Mouse (Mus musculus) kidney, postnatal 4 days (tissue): ENCODE results near the gene Ndufc1.
A peak's percentile ranks its signal among the peaks of the same experiment; 100 is the strongest.
"Not testable (repeated sequence)": the region's sequence is repeated elsewhere in the genome, so short reads cannot be mapped to it uniquely, and the experiment has no call there.

Experiments
- DNase-seq, 2 experiments: peaks; one replicate each; pipeline ENCODE4 v3.0.0; 2021; ENCODE audit warnings: mixed read lengths in 2 of 2

The Ndufc1 gene

GRCm38 (mm10) chr3:51395461-51396145, 13.2 kb downstream of the Ndufc1 start:
- DNase-seq, result no peak

GRCm38 (mm10) chr3:51394881-51395280, 13.9 kb downstream of the Ndufc1 start:
- DNase-seq, result no peak

GRCm38 (mm10) chr3:51393651-51394050, 15.1 kb downstream of the Ndufc1 start:
- no peak for DNase-seq

- DNase-seq, result not testable (repeated sequence)
Measured at GRCm38 (mm10) chr3:51393018-51393417, 15.8 kb downstream of the Ndufc1 start.

GRCm38 (mm10) chr3:51391591-51391990, 17.2 kb downstream of the Ndufc1 start:
- DNase-seq, result no peak

DNA sequence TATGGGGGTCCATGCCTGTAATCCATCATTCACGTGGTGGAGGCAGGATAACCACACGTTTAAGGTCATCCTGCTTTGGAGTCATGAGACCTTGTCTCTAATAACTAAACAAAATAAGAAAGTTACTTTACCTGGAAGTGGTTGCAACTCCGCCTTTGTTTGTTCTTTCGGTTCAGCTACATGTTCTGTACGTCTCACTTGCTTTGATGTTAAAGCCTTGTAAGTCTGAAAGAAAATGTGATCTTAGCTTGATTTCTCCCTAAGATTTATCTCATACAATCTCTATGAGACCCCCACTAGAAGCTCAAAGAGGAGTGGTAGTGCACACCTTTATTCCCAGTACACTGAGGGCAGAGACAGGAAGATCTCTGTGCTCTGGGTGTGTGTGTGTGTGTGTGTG, 17.7 kb downstream of the Ndufc1 start:
- no peak for DNase-seq

- no peak for DNase-seq
Measured at GRCm38 (mm10) chr3:51388904-51389303, 19.9 kb downstream of the Ndufc1 start.

DNA sequence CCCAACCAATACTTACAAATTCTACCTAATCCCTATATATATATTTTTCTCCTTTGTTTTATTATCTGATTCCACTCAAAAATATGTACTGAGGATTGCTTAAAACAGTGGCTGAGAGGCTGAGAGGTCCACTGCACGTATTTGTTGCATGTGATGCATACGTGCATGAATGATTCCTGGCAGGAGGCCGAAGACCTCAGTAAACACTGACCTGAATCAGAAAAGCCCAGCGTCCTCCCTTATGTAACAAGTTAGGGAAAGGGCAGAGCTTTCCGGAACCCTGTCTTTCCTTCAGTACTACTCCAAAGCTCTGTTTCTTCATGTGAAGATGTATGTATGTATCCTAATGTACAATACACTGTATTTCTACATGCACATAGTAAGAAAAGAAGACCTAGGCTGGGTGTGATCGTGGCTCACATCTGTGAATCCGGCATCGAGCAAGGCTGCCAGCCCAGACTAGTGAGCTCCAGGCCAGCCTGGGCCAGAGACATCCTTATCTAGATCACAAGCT, 20.9 kb downstream of the Ndufc1 start:
- DNase-seq, result peak in 1 of 2 experiments; percentile 38

GRCm38 (mm10) chr3:51387134-51387451, 21.7 kb downstream of the Ndufc1 start:
- DNase-seq, result no peak

DNA sequence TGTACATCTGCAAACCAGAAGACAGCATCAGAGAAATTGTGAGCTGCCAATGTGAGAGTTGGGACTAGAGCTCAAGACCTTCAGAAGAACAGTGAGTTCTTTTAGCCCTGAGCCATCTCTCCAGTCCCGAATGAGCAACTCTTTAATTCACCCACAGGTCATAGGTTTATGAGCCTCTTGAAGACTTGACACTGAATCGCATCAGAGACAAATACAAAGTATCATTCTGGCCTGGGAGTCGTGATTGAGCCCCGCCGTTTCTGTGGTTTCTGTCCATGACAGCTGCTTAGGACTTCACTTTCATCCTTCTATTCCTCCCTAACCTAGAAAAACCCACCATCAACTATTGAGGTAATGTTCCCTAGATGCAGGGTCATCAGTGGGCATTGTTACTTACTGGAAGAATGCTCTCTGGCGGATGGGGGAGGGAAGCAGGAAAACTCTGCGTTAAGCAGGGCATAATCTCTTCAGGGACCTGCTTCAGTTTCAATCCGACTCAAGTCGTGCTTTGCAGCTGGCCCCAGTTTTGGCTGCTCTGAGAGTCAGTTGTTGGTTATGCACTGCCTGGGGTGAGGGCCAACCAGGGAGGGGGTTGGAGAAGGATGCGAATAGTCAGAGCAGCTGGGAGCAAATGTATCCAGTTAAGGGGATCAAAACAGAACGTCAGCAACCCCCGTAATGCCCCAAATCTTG, 22.2 kb downstream of the Ndufc1 start:
- peak in 1 of 2 experiments; percentile 25 for DNase-seq

DNA sequence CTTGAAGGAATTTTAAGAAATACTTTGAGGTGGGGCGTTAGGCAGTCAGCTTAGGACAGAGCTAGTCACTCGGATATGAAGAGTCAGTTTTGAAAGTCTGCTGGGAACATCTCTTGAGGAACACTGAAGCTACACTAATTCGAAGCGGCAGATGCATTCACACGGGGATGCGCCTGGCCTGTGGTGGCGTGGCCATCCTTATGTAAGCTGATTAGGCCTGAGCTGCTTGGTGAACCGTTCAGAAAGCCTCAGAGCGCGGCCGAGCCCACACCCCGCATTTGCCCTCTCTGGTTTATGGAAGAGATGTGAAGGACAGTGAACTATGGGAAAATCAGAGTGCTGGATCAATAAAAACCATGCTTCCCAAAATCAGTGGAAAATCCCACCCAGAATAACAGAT, 25.4 kb downstream of the Ndufc1 start:
- peak in 1 of 2 experiments; percentile 22 for DNase-seq

GRCm38 (mm10) chr3:51380660-51381014, 28.2 kb downstream of the Ndufc1 start:
- DNase-seq, result no peak

DNA sequence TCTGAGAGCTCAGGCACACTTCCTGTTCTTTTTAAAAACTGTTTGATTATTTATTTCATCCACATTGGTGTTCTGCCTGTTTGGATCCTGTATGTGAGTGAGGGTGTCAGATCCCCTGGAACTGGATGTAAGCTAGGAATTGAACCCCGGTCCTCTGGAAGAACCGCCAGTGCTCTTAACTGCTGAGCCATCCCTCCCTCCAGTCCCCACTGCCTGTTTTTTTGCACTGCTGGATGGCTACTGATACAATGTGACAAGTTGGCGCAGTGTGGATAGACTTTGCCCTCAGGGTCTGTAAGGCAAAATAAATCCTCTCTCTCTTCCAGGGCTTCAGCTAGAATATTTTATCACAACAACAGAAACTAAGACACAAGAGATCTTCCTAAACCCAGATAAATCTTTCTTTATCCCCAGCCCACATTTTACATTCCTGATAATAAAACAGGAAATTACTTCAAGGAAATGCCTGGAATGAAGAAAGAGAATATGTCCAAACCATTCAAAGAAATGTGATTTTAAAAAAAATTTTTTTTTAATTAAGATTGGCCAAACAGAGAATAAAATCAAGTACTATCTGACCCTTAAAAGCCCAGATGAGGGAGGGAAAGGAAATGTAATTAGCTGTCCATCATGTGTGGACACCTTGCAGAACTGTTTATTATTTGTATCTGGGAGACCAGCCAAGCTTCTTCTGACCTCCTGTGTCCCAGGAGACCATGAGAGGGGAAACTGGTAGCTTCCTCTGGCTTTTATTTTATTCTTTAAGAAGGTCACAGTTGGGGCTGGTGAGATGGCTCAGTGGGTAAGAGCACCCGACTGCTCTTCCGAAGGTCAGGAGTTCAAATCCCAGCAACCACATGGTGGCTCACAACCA, 28.8 kb downstream of the Ndufc1 start:
- peak; percentile 31 to 35 for DNase-seq

GRCm38 (mm10) chr3:51378665-51378946, 30.2 kb downstream of the Ndufc1 start:
- no peak for DNase-seq

- peak in 1 of 2 experiments; percentile 56 for DNase-seq
Measured at GRCm38 (mm10) chr3:51377878-51378664, 30.7 kb downstream of the Ndufc1 start.

DNA sequence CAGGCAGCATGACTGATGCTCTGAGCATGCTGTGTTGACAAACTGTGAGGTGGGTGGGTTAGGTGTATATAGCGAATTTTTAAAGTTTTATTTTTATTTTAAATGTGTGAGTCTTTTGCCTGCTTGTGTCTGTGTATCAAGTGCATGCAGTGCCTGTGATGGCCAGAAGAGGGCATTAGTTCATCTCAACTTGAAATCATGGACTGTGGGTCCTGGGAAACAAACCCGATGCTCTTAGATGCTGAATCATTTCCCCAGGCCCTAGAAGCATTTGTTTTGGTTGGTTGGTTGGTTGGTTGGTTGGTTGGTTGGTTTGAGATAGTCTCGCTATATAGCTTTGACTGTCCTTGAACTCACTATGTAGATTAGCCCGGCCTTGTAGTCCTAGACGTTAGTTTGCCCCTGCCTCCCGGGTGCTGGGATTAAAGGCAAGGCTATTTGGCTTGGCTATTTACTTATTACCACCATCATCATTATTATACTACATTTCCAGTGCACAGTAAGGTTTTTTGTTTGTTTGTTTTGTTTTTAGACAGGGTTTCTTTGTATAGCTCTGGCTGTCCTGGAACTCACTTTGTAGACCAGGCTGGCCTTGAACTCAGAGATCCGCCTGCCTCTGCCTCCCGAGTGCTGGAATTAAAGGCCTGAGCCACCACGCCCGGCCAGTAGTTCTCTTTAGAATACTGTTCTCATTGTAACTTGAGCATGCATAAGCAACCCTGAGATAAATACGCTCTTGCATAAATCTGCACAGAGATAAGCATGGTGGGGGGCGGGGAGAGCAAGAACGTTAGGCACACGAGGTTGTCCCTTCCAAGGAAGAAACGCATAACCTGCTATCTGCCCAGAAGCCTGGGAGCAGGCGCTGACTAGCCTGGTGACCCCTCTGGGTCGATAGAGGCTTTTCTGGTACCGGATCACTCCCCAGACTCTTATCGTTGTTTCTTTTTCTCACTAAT, 33.2 kb downstream of the Ndufc1 start:
- DNase-seq, result peak; percentile 78 to 83

- no peak for DNase-seq
Measured at GRCm38 (mm10) chr3:51373544-51373943, 35.2 kb downstream of the Ndufc1 start.

- no peak for DNase-seq
Measured at GRCm38 (mm10) chr3:51372883-51373282, 35.9 kb downstream of the Ndufc1 start.

- no peak for DNase-seq
Measured at GRCm38 (mm10) chr3:51371826-51372225, 37.0 kb downstream of the Ndufc1 start.

DNA sequence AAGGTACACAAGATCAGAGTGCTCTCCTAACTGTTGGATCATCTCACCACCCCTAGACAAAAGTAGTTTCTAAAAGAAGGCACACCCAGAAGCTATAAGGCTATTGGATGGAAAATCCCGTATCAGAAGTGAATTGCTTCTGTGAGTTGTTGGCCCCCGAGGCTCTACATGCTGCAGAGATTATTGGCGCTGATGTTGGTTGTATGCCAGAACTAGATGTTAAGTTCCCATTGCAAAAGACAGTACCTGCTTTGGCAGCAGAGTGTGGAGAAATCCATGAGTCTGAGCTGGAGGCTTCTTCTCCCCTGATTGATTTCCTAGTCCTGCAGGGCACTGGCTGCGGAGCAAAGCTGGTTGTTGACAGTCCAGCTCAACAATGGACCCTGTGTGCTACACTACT, 40.8 kb downstream of the Ndufc1 start:
- DNase-seq, result no peak

DNA sequence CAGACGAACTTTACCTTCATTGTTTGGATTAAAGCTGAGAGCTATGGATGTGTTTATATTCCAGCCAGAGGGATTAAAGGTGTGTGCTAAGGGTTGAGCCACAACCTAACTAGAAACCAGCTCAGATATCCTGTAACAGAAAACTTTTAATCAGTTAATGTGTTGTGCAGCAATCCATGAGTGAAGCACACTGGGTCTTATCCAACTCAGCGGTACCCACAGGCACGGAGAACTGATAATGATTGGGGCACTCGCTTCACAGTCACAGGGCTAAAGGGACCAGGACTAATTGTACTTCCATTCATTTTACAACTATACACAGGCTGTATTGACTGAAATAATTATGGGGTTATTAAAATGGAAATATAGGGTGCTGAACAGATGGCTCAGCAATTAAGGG, 41.9 kb downstream of the Ndufc1 start:
- DNase-seq, result no peak

DNA sequence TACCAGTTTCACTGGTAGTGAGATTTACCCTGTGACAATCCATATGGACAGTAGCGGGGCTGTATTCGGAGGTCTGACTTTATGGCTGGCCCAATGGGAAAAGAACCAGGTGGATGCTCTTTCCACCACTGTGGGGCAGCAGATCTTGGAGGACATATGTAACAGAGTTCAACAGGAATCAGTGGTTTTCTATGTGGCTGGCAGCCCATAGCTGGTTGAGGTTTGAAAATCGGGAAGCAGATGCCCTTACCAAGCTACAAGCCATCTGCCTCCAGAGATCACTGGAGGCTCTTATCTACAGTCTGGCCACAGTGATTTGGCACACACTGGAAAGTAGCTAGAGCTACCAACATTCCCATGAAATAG, 43.3 kb downstream of the Ndufc1 start:
- DNase-seq, result no peak
